In the genomic region with DNA sequence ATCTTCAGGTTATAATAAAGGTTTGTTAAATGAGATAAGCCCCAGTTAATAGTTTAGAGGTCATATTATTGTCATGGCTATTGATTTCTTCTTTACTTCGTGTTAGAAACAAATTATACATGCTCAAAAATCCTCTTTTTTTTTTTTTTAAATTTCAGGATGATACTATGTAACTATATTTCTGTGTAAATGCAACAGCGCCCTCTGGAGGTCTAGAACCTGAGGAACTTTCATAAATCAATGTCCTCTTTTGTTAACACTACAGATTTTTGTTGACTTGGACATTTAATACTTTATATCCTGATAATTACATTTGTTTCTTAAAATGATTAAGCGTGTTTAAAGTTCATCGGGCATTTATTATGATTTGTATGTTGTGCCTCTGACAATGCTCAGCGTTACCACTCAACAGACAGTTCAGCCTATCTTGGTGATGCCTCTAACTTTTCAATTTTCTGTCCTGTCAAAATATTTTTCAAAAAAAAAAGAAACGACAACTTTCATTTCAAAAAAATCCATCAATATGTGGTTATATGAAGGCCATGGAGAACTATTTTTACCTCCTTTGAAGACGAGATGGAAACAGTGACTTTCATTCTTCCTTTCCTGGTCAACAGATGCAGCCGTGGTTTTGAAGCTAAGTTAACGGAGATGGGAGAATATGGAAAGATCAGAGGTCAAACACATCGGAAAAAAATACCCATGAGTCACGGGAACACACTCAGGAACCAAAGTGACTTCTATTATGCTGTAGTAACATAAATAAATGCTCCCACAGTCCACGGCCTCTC, we compare ENCODE assay signal across 7 mouse cellular contexts.
DNase-seq lines count a peak whose midpoint lies in the region; ATAC-seq and TF ChIP-seq lines count a peak whose summit lies in the region.

No protein-coding gene starts in this region.

- peak; percentile 58 for DNase-seq in kidney, adult 9 months
- DNase-seq in NIH3T3 (ENCODE audit: low read depth) = peak; percentile 86
- peak; percentile 5 for DNase-seq in c-Kit-positive CD71-positive TER-119-positive erythroid progenitor cells, embryonic 14.5 days (ENCODE audit: low spot score)
- DNase-seq in heart, postnatal 36 days = peak; percentile 16 to 51
- peak; percentile 32 for DNase-seq in liver, postnatal 0 days
- DNase-seq in thymus, postnatal 14 days = peak; percentile 23

- no peak for TF ChIP-seq EP300 in liver, postnatal 0 days (IDR thresholded peaks at IDR 0.05; ENCODE audit: low read depth)

- intact Hi-C loops in heart, postnatal 36 days (cut with DNase I) = loop anchor here (1.0 kb wide), 1 partner anchor 1718 kb away; no protein-coding TSS in a partner anchor

- WGBS in kidney, embryonic 15.5 days = 51% methylated on average over 12 of the region's 12 CpGs
- WGBS in liver, postnatal 0 days (ENCODE audit: insufficient replicate concordance) = 40% methylated on average over 12 of the region's 12 CpGs

- no peak overlapping the region for H3K9ac ChIP-seq in kidney, embryonic 15.5 days
- no peak overlapping the region for H3K9ac ChIP-seq in liver, postnatal 0 days (replicated peaks)

- no peak overlapping the region for H3K4me2 ChIP-seq in kidney, embryonic 15.5 days
- no peak overlapping the region for H3K4me2 ChIP-seq in liver, postnatal 0 days (ENCODE audit: low read depth, low read length)

- no peaks in the 10 kb centered on the region for H3K36me3 ChIP-seq in kidney, embryonic 15.5 days
- H3K36me3 ChIP-seq in liver, postnatal 0 days (replicated peaks; ENCODE audit: insufficient read depth, low read length) = no peaks in the 10 kb centered on the region

- no peak overlapping the region for H3K4me3 ChIP-seq in kidney, embryonic 15.5 days (replicated peaks)
- no peak overlapping the region for H3K4me3 ChIP-seq in liver, postnatal 0 days (ENCODE audit: low read depth, low read length)

- H3K9me3 ChIP-seq in kidney, embryonic 15.5 days (replicated peaks) = no peaks in the 10 kb centered on the region
- H3K9me3 ChIP-seq in liver, postnatal 0 days (ENCODE audit: low read length) = no peaks in the 10 kb centered on the region

- no peak for ATAC-seq in kidney, embryonic 15.5 days (replicated peaks; ENCODE audit: low FRiP score)
- ATAC-seq in liver, postnatal 0 days = no peak

- peak; percentile 56 for TF ChIP-seq CTCF in liver, postnatal 0 days (IDR thresholded peaks at IDR 0.05; ENCODE audit: low read depth)

- no peak overlapping the region for H3K27ac ChIP-seq in kidney, embryonic 15.5 days
- H3K27ac ChIP-seq in liver, postnatal 0 days (ENCODE audit: low read depth) = no peak overlapping the region

- no peaks in the 10 kb centered on the region for H3K27me3 ChIP-seq in kidney, embryonic 15.5 days
- no peaks in the 10 kb centered on the region for H3K27me3 ChIP-seq in liver, postnatal 0 days (ENCODE audit: insufficient read depth, low read length)

- H3K4me1 ChIP-seq in kidney, embryonic 15.5 days = no peaks in the 10 kb centered on the region
- H3K4me1 ChIP-seq in liver, postnatal 0 days (ENCODE audit: insufficient read depth) = no peaks in the 10 kb centered on the region

Comparison
In these comparisons a context has a peak if more than half of its experiments do, and no peak if none do; other contexts are left out.
1. DNase-seq: peak in every context shown above with its lines; median percentile 86 in NIH3T3; 58 in kidney, adult 9 months; 34 in heart, postnatal 36 days; 32 in liver, postnatal 0 days; 23 in thymus, postnatal 14 days; 5 in c-Kit-positive CD71-positive TER-119-positive erythroid progenitor cells, embryonic 14.5 days.